10 mouse cellular contexts compared by ENCODE assay signal in the genomic region with DNA sequence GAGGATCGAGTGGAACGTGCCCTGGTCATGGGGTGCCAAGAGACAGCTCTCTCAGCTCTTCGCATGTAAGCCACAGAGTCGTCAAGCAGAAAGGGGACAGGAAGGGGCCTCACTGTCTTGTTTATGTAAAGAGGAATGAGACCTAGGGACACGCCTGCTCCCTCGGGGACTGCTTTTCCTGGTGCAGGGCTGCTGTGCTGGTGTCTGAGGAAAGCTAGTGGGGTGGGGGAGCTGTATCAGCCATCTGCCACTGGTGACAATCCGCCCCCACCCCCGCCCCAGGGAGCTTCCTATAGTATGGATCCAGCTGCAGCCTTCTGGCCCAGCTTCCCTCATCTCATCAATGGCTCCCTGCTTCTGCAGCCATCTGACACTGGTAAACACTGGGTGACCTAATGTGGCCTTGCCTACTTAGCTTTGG. TPM values are rescaled to one million over a fixed set of nuclear protein-coding genes. Genes with fewer than 3 reads are reported as not detected.
A peak's percentile ranks its signal among the peaks of the same experiment; 100 is the strongest.
DNase-seq lines count a peak whose midpoint lies in the region; ATAC-seq and TF ChIP-seq lines count a peak whose summit lies in the region.
"Had no signal": no experiment of that assay in that cellular context is flagged by ENCODE, and none has a peak within 500 bp of the region (broad histone marks: within the 10 kb centered on the region; RNA-seq: fewer than 3 reads in every experiment).

No protein-coding gene starts in this region.

- TF ChIP-seq EP300 in heart, adult 2 months (IDR thresholded peaks at IDR 0.05; ENCODE audit: insufficient read depth, low read depth, low read length): no peak

- no peaks in the 10 kb centered on the region for H3K36me3 ChIP-seq in midbrain, embryonic 10.5 days
- H3K36me3 ChIP-seq in midbrain, embryonic 15.5 days (replicated peaks): no peaks in the 10 kb centered on the region
- H3K36me3 ChIP-seq in heart, adult 2 months (ENCODE audit: control insufficient read depth, insufficient read depth, low read length): no peaks in the 10 kb centered on the region
- H3K36me3 ChIP-seq in kidney, embryonic 16.5 days (ENCODE audit: insufficient read depth, low read length): no peaks in the 10 kb centered on the region
- H3K36me3 ChIP-seq: liver, embryonic 12.5 days had no signal

- peaks cover 11% of the 10 kb centered on the region for H3K4me1 ChIP-seq in midbrain, embryonic 10.5 days
- H3K4me1 ChIP-seq in midbrain, embryonic 15.5 days: peaks cover 5% of the 10 kb centered on the region; the same call in 1 of the 2 replicates
- H3K4me1 ChIP-seq in heart, adult 2 months (ENCODE audit: control insufficient read depth, insufficient read depth, low read length): peaks cover 6% of the 10 kb centered on the region; the same call in 1 of the 2 replicates
- H3K4me1 ChIP-seq in kidney, embryonic 16.5 days (ENCODE audit: insufficient read depth, low read length): peaks cover 11% of the 10 kb centered on the region
- H3K4me1 ChIP-seq: liver, embryonic 12.5 days had no signal

- no peaks in the 10 kb centered on the region for H3K9me3 ChIP-seq in midbrain, embryonic 10.5 days (replicated peaks)
- no peaks in the 10 kb centered on the region for H3K9me3 ChIP-seq in midbrain, embryonic 15.5 days
- no peaks in the 10 kb centered on the region for H3K9me3 ChIP-seq in kidney, embryonic 16.5 days (ENCODE audit: low read length)
- H3K9me3 ChIP-seq: liver, embryonic 12.5 days had no signal

- no peak for TF ChIP-seq CTCF in heart, adult 2 months (IDR thresholded peaks at IDR 0.05)

- ATAC-seq in midbrain, embryonic 15.5 days (replicated peaks): no peak
- ATAC-seq in kidney, embryonic 16.5 days (ENCODE audit: low FRiP score, low TSS enrichment): peak; percentile 49; the same call in 1 of the 2 replicates
- ATAC-seq: liver, embryonic 12.5 days had no signal

- H3K27ac ChIP-seq in midbrain, embryonic 10.5 days (replicated peaks): peak overlapping the region; percentile 63
- H3K27ac ChIP-seq in midbrain, embryonic 15.5 days: no peak overlapping the region
- peak overlapping the region; percentile 20; the same call in 1 of the 2 replicates for H3K27ac ChIP-seq in heart, adult 2 months
- H3K27ac ChIP-seq in kidney, embryonic 16.5 days (ENCODE audit: low read length): peak overlapping the region; percentile 46; the same call in 1 of the 2 replicates
- H3K27ac ChIP-seq: layer of hippocampus, adult 2 months; liver, embryonic 12.5 days had no signal

- TF ChIP-seq POLR2A in heart, adult 2 months (IDR thresholded peaks at IDR 0.05; ENCODE audit: insufficient read depth, low read depth, low read length): no peak

- intact Hi-C loops in heart, adult 2 months (cut with DNase I): no loop called here

- no peaks in the 10 kb centered on the region for H3K27me3 ChIP-seq in midbrain, embryonic 10.5 days (ENCODE audit: low read depth, poor library complexity, severe bottlenecking)
- H3K27me3 ChIP-seq in midbrain, embryonic 15.5 days (replicated peaks): no peaks in the 10 kb centered on the region
- no peaks in the 10 kb centered on the region for H3K27me3 ChIP-seq in heart, adult 2 months (ENCODE audit: control insufficient read depth, insufficient read depth, low read length)
- no peaks in the 10 kb centered on the region for H3K27me3 ChIP-seq in kidney, embryonic 16.5 days (ENCODE audit: insufficient read depth, low read length)
- H3K27me3 ChIP-seq: liver, embryonic 12.5 days had no signal

- WGBS in midbrain, embryonic 10.5 days: 68% methylated on average over 8 of the region's 8 CpGs
- 47% methylated on average over 8 of the region's 8 CpGs for WGBS in midbrain, embryonic 15.5 days
- WGBS in heart, adult 2 months: 21% methylated on average over 8 of the region's 8 CpGs
- WGBS in kidney, embryonic 16.5 days: 12% methylated on average over 8 of the region's 8 CpGs

- H3K4me3 ChIP-seq in midbrain, embryonic 10.5 days: no peak overlapping the region
- no peak overlapping the region for H3K4me3 ChIP-seq in midbrain, embryonic 15.5 days
- H3K4me3 ChIP-seq in heart, adult 2 months: no peak overlapping the region
- no peak overlapping the region for H3K4me3 ChIP-seq in kidney, embryonic 16.5 days (ENCODE audit: low read length)
- H3K4me3 ChIP-seq: layer of hippocampus, adult 2 months; liver, embryonic 12.5 days had no signal

- no peak overlapping the region for H3K9ac ChIP-seq in midbrain, embryonic 15.5 days
- no peak overlapping the region for H3K9ac ChIP-seq in heart, adult 2 months (ENCODE audit: low read depth, low read length)
- no peak overlapping the region for H3K9ac ChIP-seq in kidney, embryonic 16.5 days (replicated peaks; ENCODE audit: low read length)
- H3K9ac ChIP-seq: liver, embryonic 12.5 days had no signal

- no peaks in the 10 kb centered on the region for H3K79me2 ChIP-seq in heart, adult 2 months (replicated peaks; ENCODE audit: control insufficient read depth, insufficient read depth, low read length)

- DNase-seq in midbrain, embryonic 10.5 days (ENCODE audit: low spot score): no peak
- peak in 1 of 2 experiments; percentile 13 for DNase-seq in heart, adult 2 months
- DNase-seq in retina, embryonic 14.5 days (ENCODE audit: low spot score): peak; percentile 38
- DNase-seq in MN1 (ENCODE audit: low spot score): no peak
- DNase-seq in frontal cortex, postnatal 10 days (ENCODE audit: low spot score in 2 of 2): no peak

- H3K4me2 ChIP-seq in midbrain, embryonic 15.5 days: no peak overlapping the region
- H3K4me2 ChIP-seq in kidney, embryonic 16.5 days (replicated peaks; ENCODE audit: low read depth, low read length): no peak overlapping the region
- H3K4me2 ChIP-seq: liver, embryonic 12.5 days had no signal

RNA-seq across cellular contexts. Expression of a gene that starts 47.7 kb away (rescaled TPM):
- 0.27 and 0.30 TPM in 2 replicates for polyA plus RNA-seq in midbrain, embryonic 10.5 days (2016; fragmentation: Nextera tagmentation; extraction: Ambion mirVana)
- 3.0 and 4.1 TPM in 2 replicates for polyA plus RNA-seq in midbrain, embryonic 15.5 days (2015; fragmentation: Nextera tagmentation; extraction: Ambion mirVana)
- under 1 TPM in 1 of 2 experiments, not detected in 1; 0.08 TPM for total RNA-seq in heart, adult 2 months (2021)
- 0.06 and 1.00 TPM in 2 replicates for polyA plus RNA-seq in heart, adult 2 months (2012; rRNA removed)
- polyA plus RNA-seq in kidney, embryonic 16.5 days (2015; fragmentation: Nextera tagmentation; extraction: Ambion mirVana): 0.05 TPM in 1 of 2 replicates, not detected in the other
- polyA plus RNA-seq: liver, embryonic 12.5 days; small intestine, adult 2 months had no signal
